7 mouse cellular contexts compared by ENCODE assay signal in genomic region chr10:62111207-62111576, GRCm38 (mm10). TPM values are rescaled to one million over a fixed set of nuclear protein-coding genes. Genes with fewer than 3 reads are reported as not detected.
DNase-seq lines count a peak whose midpoint lies in the region; ATAC-seq and TF ChIP-seq lines count a peak whose summit lies in the region.

No protein-coding gene starts in this region.

- H3K27ac ChIP-seq in lung, embryonic 14.5 days (ENCODE audit: low read depth), result no peak overlapping the region
- H3K27ac ChIP-seq in embryonic facial prominence, embryonic 14.5 days (replicated peaks; ENCODE audit: low read depth, low read length), result no peak overlapping the region
- no peak overlapping the region for H3K27ac ChIP-seq in intestine, embryonic 14.5 days (ENCODE audit: low read depth)
- no peak overlapping the region for H3K27ac ChIP-seq in midbrain, embryonic 15.5 days

- no peaks in the 10 kb centered on the region for H3K9me3 ChIP-seq in lung, embryonic 14.5 days (ENCODE audit: low read depth, low read length)
- no peaks in the 10 kb centered on the region for H3K9me3 ChIP-seq in embryonic facial prominence, embryonic 14.5 days (ENCODE audit: control insufficient read depth, low read length)
- H3K9me3 ChIP-seq in intestine, embryonic 14.5 days (ENCODE audit: control insufficient read depth, low read length), result no peaks in the 10 kb centered on the region
- H3K9me3 ChIP-seq in midbrain, embryonic 15.5 days, result no peaks in the 10 kb centered on the region

- no peak for TF ChIP-seq CTCF in lung, embryonic 14.5 days (IDR thresholded peaks at IDR 0.05; ENCODE audit: low read depth)

- peaks cover 24% of the 10 kb centered on the region for H3K27me3 ChIP-seq in lung, embryonic 14.5 days (ENCODE audit: insufficient read depth, low read length)
- H3K27me3 ChIP-seq in embryonic facial prominence, embryonic 14.5 days (replicated peaks; ENCODE audit: control insufficient read depth, insufficient read depth, low read length), result peaks cover 15% of the 10 kb centered on the region
- peaks cover 14% of the 10 kb centered on the region for H3K27me3 ChIP-seq in intestine, embryonic 14.5 days (replicated peaks; ENCODE audit: control insufficient read depth, insufficient read depth, low read length)
- H3K27me3 ChIP-seq in midbrain, embryonic 15.5 days (replicated peaks), result 0 out of 2 replicates have a peak, but pooled peaks cover 11% of the 10 kb centered on the region

- no peak for DNase-seq in lung, embryonic 14.5 days
- DNase-seq in lung, postnatal 25 days (ENCODE audit: low spot score), result no peak
- peak; percentile 23 for DNase-seq in embryonic facial prominence, embryonic 14.5 days (ENCODE audit: low spot score)
- no peak for DNase-seq in intestine, embryonic 14.5 days (ENCODE audit: low spot score)
- DNase-seq in T-cell, adult 2 months (ENCODE audit: low spot score), result no peak
- DNase-seq in urinary bladder, postnatal 36 days (ENCODE audit: low spot score in 2 of 2), result no peak

- H3K4me3 ChIP-seq in lung, embryonic 14.5 days (ENCODE audit: low read depth, low read length), result peak overlapping the region; percentile 58
- H3K4me3 ChIP-seq in embryonic facial prominence, embryonic 14.5 days (ENCODE audit: low read depth, low read length), result peak overlapping the region; percentile 69
- H3K4me3 ChIP-seq in intestine, embryonic 14.5 days (ENCODE audit: low read depth, low read length), result peak overlapping the region; percentile 57
- H3K4me3 ChIP-seq in midbrain, embryonic 15.5 days, result peak overlapping the region; percentile 90

- peaks cover 2% of the 10 kb centered on the region; the same call in 1 of the 2 replicates for H3K4me1 ChIP-seq in lung, embryonic 14.5 days (ENCODE audit: insufficient read depth)
- H3K4me1 ChIP-seq in embryonic facial prominence, embryonic 14.5 days (ENCODE audit: control insufficient read depth, insufficient read depth, low read length), result peaks cover 4% of the 10 kb centered on the region
- 0 out of 2 replicates have a peak, but pooled peaks cover 5% of the 10 kb centered on the region for H3K4me1 ChIP-seq in intestine, embryonic 14.5 days (replicated peaks; ENCODE audit: control insufficient read depth, insufficient read depth, low read length)
- H3K4me1 ChIP-seq in midbrain, embryonic 15.5 days, result peaks cover 25% of the 10 kb centered on the region

- no peak overlapping the region; the same call in 1 of the 2 replicates for H3K9ac ChIP-seq in lung, embryonic 14.5 days
- peak overlapping the region; percentile 78 for H3K9ac ChIP-seq in embryonic facial prominence, embryonic 14.5 days (ENCODE audit: low read depth, low read length)
- no peak overlapping the region for H3K9ac ChIP-seq in intestine, embryonic 14.5 days (ENCODE audit: low read length)
- H3K9ac ChIP-seq in midbrain, embryonic 15.5 days, result peak overlapping the region; percentile 75; the same call in 1 of the 2 replicates

- WGBS in lung, embryonic 14.5 days, result 35% methylated on average over 6 of the region's 6 CpGs
- WGBS in embryonic facial prominence, embryonic 14.5 days, result 40% methylated on average over 6 of the region's 6 CpGs
- 39% methylated on average over 6 of the region's 6 CpGs for WGBS in intestine, embryonic 14.5 days
- 49% methylated on average over 6 of the region's 6 CpGs for WGBS in midbrain, embryonic 15.5 days

- peak; percentile 21; the same call in 1 of the 2 replicates for ATAC-seq in lung, embryonic 14.5 days (ENCODE audit: insufficient read depth)
- ATAC-seq in embryonic facial prominence, embryonic 14.5 days (ENCODE audit: low read depth), result peak; percentile 27; the same call in 1 of the 2 replicates
- ATAC-seq in intestine, embryonic 14.5 days (replicated peaks; ENCODE audit: low FRiP score, low TSS enrichment, low read depth), result no peak; the same call in none of the 2 replicates
- ATAC-seq in midbrain, embryonic 15.5 days (replicated peaks), result peak; percentile 51

- peak overlapping the region; percentile 92 for H3K4me2 ChIP-seq in lung, embryonic 14.5 days
- H3K4me2 ChIP-seq in embryonic facial prominence, embryonic 14.5 days (ENCODE audit: low read depth, low read length), result peak overlapping the region; percentile 98
- peak overlapping the region; percentile 86 for H3K4me2 ChIP-seq in intestine, embryonic 14.5 days (ENCODE audit: low read length)
- H3K4me2 ChIP-seq in midbrain, embryonic 15.5 days, result peak overlapping the region; percentile 62

- no peaks in the 10 kb centered on the region for H3K36me3 ChIP-seq in lung, embryonic 14.5 days (ENCODE audit: insufficient read depth)
- no peaks in the 10 kb centered on the region for H3K36me3 ChIP-seq in embryonic facial prominence, embryonic 14.5 days (ENCODE audit: control insufficient read depth, insufficient read depth, low read length)
- no peaks in the 10 kb centered on the region for H3K36me3 ChIP-seq in intestine, embryonic 14.5 days (ENCODE audit: control insufficient read depth, insufficient read depth, low read length)
- 0 out of 2 replicates have a peak, but pooled peaks cover 3% of the 10 kb centered on the region for H3K36me3 ChIP-seq in midbrain, embryonic 15.5 days (replicated peaks)

RNA-seq across cellular contexts. Expression of gene Neurog3, which starts 21.7 kb away (rescaled TPM):
- not detected in 2 replicates for polyA plus RNA-seq in lung, embryonic 14.5 days (2014; fragmentation: Nextera tagmentation; extraction: Ambion mirVana)
- polyA plus RNA-seq in embryonic facial prominence, embryonic 14.5 days (2014; fragmentation: Nextera tagmentation; extraction: Ambion mirVana), result not detected in 2 replicates
- 8.5 and 20.9 TPM in 2 replicates for polyA plus RNA-seq in intestine, embryonic 14.5 days (2014; fragmentation: Nextera tagmentation; extraction: Ambion mirVana)
- 0.13 and 0.19 TPM in 2 replicates for polyA plus RNA-seq in midbrain, embryonic 15.5 days (2015; fragmentation: Nextera tagmentation; extraction: Ambion mirVana)

RNA-seq across cellular contexts. Expression of gene Fam241b, which starts 32.5 kb away (rescaled TPM):
- 2.4 and 2.6 TPM in 2 replicates for polyA plus RNA-seq in lung, embryonic 14.5 days (2014; fragmentation: Nextera tagmentation; extraction: Ambion mirVana)
- polyA plus RNA-seq in embryonic facial prominence, embryonic 14.5 days (2014; fragmentation: Nextera tagmentation; extraction: Ambion mirVana), result 3.0 and 4.2 TPM in 2 replicates
- polyA plus RNA-seq in intestine, embryonic 14.5 days (2014; fragmentation: Nextera tagmentation; extraction: Ambion mirVana), result 7.6 and 10.3 TPM in 2 replicates
- polyA plus RNA-seq in midbrain, embryonic 15.5 days (2015; fragmentation: Nextera tagmentation; extraction: Ambion mirVana), result 194 and 204 TPM in 2 replicates

Comparison
In these comparisons a context has a peak if more than half of its experiments do, and no peak if none do; other contexts are left out.
1. H3K9ac ChIP-seq: peak in embryonic facial prominence, embryonic 14.5 days (single experiment) and midbrain, embryonic 15.5 days (single experiment); none in lung, embryonic 14.5 days (single experiment) and intestine, embryonic 14.5 days (single experiment).
2. RNA of gene Fam241b, which starts 32.5 kb away (polyA plus RNA-seq): 194 to 204 TPM in midbrain, embryonic 15.5 days; 7.6 to 10.3 TPM in intestine, embryonic 14.5 days, 3.0 to 4.2 TPM in embryonic facial prominence, embryonic 14.5 days and 2.4 to 2.6 TPM in lung, embryonic 14.5 days; every median in the first group is over 10 times any median in the second.
3. Peak in every context shown above with its lines, with median percentiles within 50 percentile points of each other: H3K4me2 ChIP-seq and H3K4me3 ChIP-seq.